Mouse (Mus musculus) heart, embryonic 16.5 days (tissue): ENCODE data around the gene P3h3. TPM values are rescaled to one million over a fixed set of nuclear protein-coding genes. Genes with fewer than 3 reads are reported as not detected.
A peak's percentile ranks its signal among the peaks of the same experiment; 100 is the strongest.

Source experiments
- ATAC-seq: fragments of 200-750 bp; cut with Nextera tagmentation; replicated peaks from 2 replicates; pipeline ENCODE4 v1.8.0; 2017; ENCODE audit warnings: moderate number of reproducible peaks; ENCODE audit not compliant: insufficient read depth, low FRiP score; ENCODE audit errors: extremely low read depth
- H3K27ac ChIP-seq: fragments of 300-500 bp; sonication (generic); 2 replicates; pipeline ENCODE4 v1.5.1; 2014; ENCODE audit warnings: mild to moderate bottlenecking, low read length, control low read depth, moderate library complexity
- H3K27me3 ChIP-seq: fragments of 300-500 bp; sonication (generic); 2 replicates; pipeline ENCODE4 v1.6.1; 2014; ENCODE audit warnings: low read length, mixed read lengths; ENCODE audit not compliant: control insufficient read depth, insufficient read depth
- H3K36me3 ChIP-seq: fragments of 300-500 bp; sonication (generic); 2 replicates; pipeline ENCODE4 v1.6.1; 2014; ENCODE audit not compliant: control insufficient read depth, insufficient read depth
- H3K4me1 ChIP-seq: fragments of 300-500 bp; sonication (generic); 2 replicates; pipeline ENCODE4 v1.6.1; 2014; ENCODE audit warnings: low read length, mixed read lengths; ENCODE audit not compliant: control insufficient read depth, insufficient read depth
- H3K4me2 ChIP-seq: fragments of 300-500 bp; sonication (generic); 2 replicates; pipeline ENCODE4 v1.6.1; 2014; ENCODE audit warnings: low read depth, mild to moderate bottlenecking, control low read depth, low read length
- H3K4me3 ChIP-seq: fragments of 300-500 bp; sonication (generic); 2 replicates; pipeline ENCODE4 v1.5.1; 2014; ENCODE audit warnings: mild to moderate bottlenecking, control low read depth, low read length
- H3K9ac ChIP-seq: fragments of 300-500 bp; sonication (generic); 2 replicates; pipeline ENCODE4 v1.6.1; 2014; ENCODE audit warnings: low read length, control low read depth
- H3K9me3 ChIP-seq: fragments of 300-500 bp; sonication (generic); replicated peaks from 2 replicates; pipeline ENCODE4 v1.6.1; 2016; ENCODE audit warnings: low read length; ENCODE audit not compliant: control insufficient read depth
- WGBS: fragments of 180-500 bp; shearing (Covaris S2); extraction: QIAGEN DNeasy Blood & Tissue Kit; methylation state at CpG from one replicate; pipeline ENCODE4 v1.1.7; 2014; 5-methylcytosine and 5-hydroxymethylcytosine counted together
- polyA plus RNA-seq: library from polyadenylated mRNA; unstranded; fragments of >200 nt; fragmentation: Nextera tagmentation; extraction: Ambion mirVana; gene quantifications from 2 replicates; pipeline ENCODE4 v1.2.1, GENCODE M21; 2015

Gene P3h3
- polyA plus RNA-seq, 1 experiment from 2014 or later = 12.3 TPM

- 41% methylated on average over 14 of the region's 14 CpGs for WGBS
- H3K4me1 ChIP-seq = peaks cover 65% of the 10 kb centered on the region
- H3K9ac ChIP-seq = peak overlapping the region; percentile 92
Measured at GRCm38 (mm10) chr6:124809775-124810538, 47.6 kb downstream of the P3h3 start.

GRCm38 (mm10) chr6:124809052-124809774 lies 48.3 kb downstream of the P3h3 start:
- peak overlapping the region; percentile 79 for H3K4me3 ChIP-seq
- H3K36me3 ChIP-seq = peaks cover 18% of the 10 kb centered on the region
- H3K27me3 ChIP-seq = no peaks in the 10 kb centered on the region
- WGBS = under 1% methylated on average over 35 of the region's 35 CpGs
- H3K4me2 ChIP-seq = peak overlapping the region; percentile 100
- no peaks in the 10 kb centered on the region for H3K9me3 ChIP-seq
- ATAC-seq = 0 out of 2 replicates have a peak, but pooled peaks have one; percentile 20
- H3K27ac ChIP-seq = peak overlapping the region; percentile 92
- H3K4me1 ChIP-seq = peaks cover 59% of the 10 kb centered on the region
- peak overlapping the region; percentile 92 for H3K9ac ChIP-seq

More at GRCm38 (mm10) chr6:124809775-124810538, 47.6 kb downstream of the P3h3 start:
- Histone ChIP-seq H3K27me3 (no peaks in the 10 kb centered on the region), H3K27ac (peak overlapping the region; percentile 92), H3K9me3 (no peaks in the 10 kb centered on the region), H3K4me3 (peak overlapping the region; percentile 79), H3K36me3 (peaks cover 18% of the 10 kb centered on the region), H3K4me2 (peak overlapping the region; percentile 100)
- no peak for ATAC-seq

- Histone ChIP-seq H3K27ac (peak within 1 kb of the TSS; percentile 92), H3K4me1 (peaks cover 59% of the 10 kb centered on the region), H3K4me2 (peak within 1 kb of the TSS; percentile 100), H3K27me3 (no peaks in the 10 kb centered on the region), H3K36me3 (peaks cover 18% of the 10 kb centered on the region), H3K9ac (peak within 1 kb of the TSS; percentile 92), H3K4me3 (peak within 1 kb of the TSS; percentile 79), H3K9me3 (no peaks in the 10 kb centered on the region)
- peak; percentile 43 for ATAC-seq
- WGBS = 4% methylated on average over 29 of the region's 29 CpGs
Measured at GRCm38 (mm10) chr6:124808358-124809012, 49.1 kb downstream of the P3h3 start, which contains the start of gene Spsb2. Gene Spsb2, plus strand, starts transcription at chr6:124808661.

- H3K36me3 ChIP-seq = peaks cover 18% of the 10 kb centered on the region
- 65% methylated on average over 6 of the region's 6 CpGs for WGBS
- no peak for ATAC-seq
Measured at GRCm38 (mm10) chr6:124807986-124808357, 49.6 kb downstream of the P3h3 start.

GRCm38 (mm10) chr6:124807366-124807765 lies 50.2 kb downstream of the P3h3 start:
- no peak for ATAC-seq
- Histone ChIP-seq H3K4me2 (no peak overlapping the region), H3K9me3 (no peaks in the 10 kb centered on the region), H3K27ac (peak overlapping the region; percentile 18; the same call in 1 of the 2 replicates), H3K4me3 (no peak overlapping the region), H3K4me1 (peaks cover 55% of the 10 kb centered on the region), H3K36me3 (peaks cover 18% of the 10 kb centered on the region), H3K27me3 (no peaks in the 10 kb centered on the region), H3K9ac (peak overlapping the region; percentile 26; the same call in 1 of the 2 replicates)
- WGBS = 47% methylated on average over 4 of the region's 4 CpGs

More at GRCm38 (mm10) chr6:124807986-124808357, 49.6 kb downstream of the P3h3 start:
- Histone ChIP-seq H3K9me3 (no peaks in the 10 kb centered on the region), H3K9ac (peak overlapping the region; percentile 92), H3K27ac (peak overlapping the region; percentile 92), H3K4me1 (peaks cover 58% of the 10 kb centered on the region), H3K4me2 (peak overlapping the region; percentile 100), H3K27me3 (no peaks in the 10 kb centered on the region), H3K4me3 (peak overlapping the region; percentile 79)

GRCm38 (mm10) chr6:124806446-124807140 lies 51.0 kb downstream of the P3h3 start:
- Histone ChIP-seq H3K4me2 (peak overlapping the region; percentile 90), H3K27me3 (no peaks in the 10 kb centered on the region), H3K36me3 (peaks cover 11% of the 10 kb centered on the region), H3K27ac (peak overlapping the region; percentile 92), H3K9me3 (no peaks in the 10 kb centered on the region), H3K4me1 (peaks cover 47% of the 10 kb centered on the region), H3K4me3 (peak overlapping the region; percentile 61), H3K9ac (peak overlapping the region; percentile 72)
- WGBS = 79% methylated on average over 7 of the region's 7 CpGs
- ATAC-seq = no peak

GRCm38 (mm10) chr6:124805341-124806321 lies 51.9 kb downstream of the P3h3 start:
- peaks cover 43% of the 10 kb centered on the region for H3K4me1 ChIP-seq
- H3K36me3 ChIP-seq = peaks cover 6% of the 10 kb centered on the region
- H3K4me3 ChIP-seq = peak overlapping the region; percentile 61
- H3K27ac ChIP-seq = peak overlapping the region; percentile 92
- peak overlapping the region; percentile 90 for H3K4me2 ChIP-seq
- ATAC-seq = peak; percentile 77
- H3K27me3 ChIP-seq = no peaks in the 10 kb centered on the region
- peak overlapping the region; percentile 72 for H3K9ac ChIP-seq
- 3% methylated on average over 34 of the region's 34 CpGs for WGBS
- no peaks in the 10 kb centered on the region for H3K9me3 ChIP-seq
